Mouse (Mus musculus) hindbrain, postnatal 0 days (tissue): ENCODE measurements around the gene Syne3. TPM values are rescaled to one million over a fixed set of nuclear protein-coding genes. Genes with fewer than 3 reads are reported as not detected.

ENCODE experiments used
- ATAC-seq: fragments of 200-750 bp; cut with Nextera tagmentation; 2 replicates; pipeline ENCODE4 v1.8.0; 2017; ENCODE audit warnings: mild to moderate bottlenecking, moderate TSS enrichment, moderate library complexity
- DNase-seq: peaks from one replicate; pipeline ENCODE4 v3.0.0-alpha.2; 2015; ENCODE audit warnings: low spot score
- H3K27ac ChIP-seq: fragments of 300-500 bp; sonication (generic); 2 replicates; pipeline ENCODE4 v1.5.1; 2014; ENCODE audit warnings: mild to moderate bottlenecking
- H3K27me3 ChIP-seq: fragments of 300-500 bp; sonication (generic); 2 replicates; pipeline ENCODE4 v1.6.1; 2014; ENCODE audit warnings: low read length, mixed read lengths; ENCODE audit not compliant: insufficient read depth
- H3K36me3 ChIP-seq: fragments of 300-500 bp; sonication (generic); 2 replicates; pipeline ENCODE4 v1.6.1; 2014; ENCODE audit warnings: low read length, mixed read lengths; ENCODE audit not compliant: insufficient read depth
- H3K4me1 ChIP-seq: fragments of 300-500 bp; sonication (generic); 2 replicates; pipeline ENCODE4 v1.6.1; 2014; ENCODE audit warnings: antibody characterized with exemption, low read length, mixed read lengths; ENCODE audit not compliant: insufficient read depth
- H3K4me2 ChIP-seq: fragments of 300-500 bp; sonication (generic); 2 replicates; pipeline ENCODE4 v1.6.1; 2014; ENCODE audit warnings: low read depth, mild to moderate bottlenecking, low read length, moderate library complexity, mixed read lengths
- H3K4me3 ChIP-seq: fragments of 300-500 bp; sonication (generic); 2 replicates; pipeline ENCODE4 v1.5.1; 2014; ENCODE audit warnings: low read length
- H3K9ac ChIP-seq: fragments of 300-500 bp; sonication (generic); replicated peaks from 2 replicates; pipeline ENCODE4 v1.6.1; 2014; ENCODE audit warnings: mild to moderate bottlenecking, low read length, moderate library complexity, mixed read lengths
- H3K9me3 ChIP-seq: fragments of 300-500 bp; sonication (generic); 2 replicates; pipeline ENCODE4 v1.6.1; 2016; ENCODE audit warnings: low read length, mixed read lengths
- CTCF ChIP-seq: IDR thresholded peaks from 2 replicates; pipeline ENCODE4 v1.5.1; 2016; ENCODE audit warnings: antibody characterized with exemption, control low read depth, low read depth
- WGBS: fragments of 180-500 bp; shearing (Covaris S2); extraction: QIAGEN DNeasy Blood & Tissue Kit; methylation state at CpG from one replicate; pipeline ENCODE4 v1.1.7; 2014; 5-methylcytosine and 5-hydroxymethylcytosine counted together
- polyA plus RNA-seq: library from polyadenylated mRNA; unstranded; fragments of >200 nt; fragmentation: Nextera tagmentation; extraction: Ambion mirVana; gene quantifications from 2 replicates; pipeline ENCODE4 v1.2.1, GENCODE M21; 2015
- total RNA-seq: library from RNA; depleted of rRNA; stranded (reverse); fragments of >200 nt; gene quantifications from 2 replicates; pipeline ENCODE4 v1.2.3, GENCODE M21; 2014

The Syne3 gene
- total and polyA plus RNA-seq, 2 experiments from 2014 or later: 0.98 to 1.4 TPM

DNA sequence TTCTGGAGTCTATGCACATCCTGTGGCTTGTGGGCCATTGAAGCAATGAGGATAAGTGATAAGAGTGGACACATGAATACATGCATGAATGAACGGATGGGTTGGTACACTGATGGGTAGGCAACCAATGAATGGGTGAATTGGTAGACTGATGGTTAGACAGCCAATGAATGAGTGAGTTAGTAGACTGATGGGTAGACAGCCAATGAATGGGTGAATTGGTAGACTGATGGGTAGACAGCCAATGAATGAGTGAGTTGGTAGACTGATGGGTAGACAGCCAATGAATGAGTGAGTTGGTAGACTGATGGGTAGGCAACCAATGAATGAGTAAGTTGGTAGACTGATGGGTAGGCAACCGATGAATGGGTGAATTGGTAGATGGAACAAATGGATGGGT, 91.7 kb downstream of the Syne3 start:
- Histone ChIP-seq H3K4me1 (peaks cover 3% of the 10 kb centered on the region; the same call in 1 of the 2 replicates), H3K4me3 (no peak overlapping the region), H3K27me3 (no peaks in the 10 kb centered on the region), H3K36me3 (no peaks in the 10 kb centered on the region), H3K27ac (no peak overlapping the region), H3K4me2 (no peak overlapping the region), H3K9me3 (no peaks in the 10 kb centered on the region), H3K9ac (no peak overlapping the region)
- DNase-seq: no peak
- no peak for ATAC-seq
- TF ChIP-seq CTCF: no peak
- WGBS: 95% methylated on average over 2 of the region's 2 CpGs

DNA sequence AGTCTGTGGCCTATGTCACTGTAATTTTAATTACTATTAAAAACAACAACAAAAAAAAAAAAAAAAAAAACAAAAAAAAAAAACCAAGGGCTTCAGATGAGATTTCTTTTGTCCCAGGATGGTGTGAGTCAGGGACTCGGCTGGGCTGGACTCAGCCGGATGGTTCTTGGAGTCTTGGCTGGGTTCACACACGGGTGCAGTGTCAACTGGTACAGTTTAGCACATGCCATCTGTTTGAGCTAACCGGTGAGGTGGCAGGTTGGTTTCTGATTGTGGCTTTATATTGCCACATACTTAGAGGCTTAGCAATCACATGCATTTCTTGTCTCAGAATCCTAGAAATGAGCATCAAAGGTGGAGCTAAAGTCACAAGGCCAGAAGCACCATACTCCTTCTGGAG, 92.3 kb downstream of the Syne3 start:
- Histone ChIP-seq H3K4me3 (no peak overlapping the region), H3K9me3 (no peaks in the 10 kb centered on the region), H3K27ac (no peak overlapping the region), H3K9ac (no peak overlapping the region), H3K27me3 (no peaks in the 10 kb centered on the region), H3K4me2 (no peak overlapping the region), H3K36me3 (no peaks in the 10 kb centered on the region), H3K4me1 (no peaks in the 10 kb centered on the region)
- ATAC-seq (no peak), DNase-seq (no peak)
- TF ChIP-seq CTCF: no peak
- WGBS: 77% methylated on average over 4 of the region's 4 CpGs

DNA sequence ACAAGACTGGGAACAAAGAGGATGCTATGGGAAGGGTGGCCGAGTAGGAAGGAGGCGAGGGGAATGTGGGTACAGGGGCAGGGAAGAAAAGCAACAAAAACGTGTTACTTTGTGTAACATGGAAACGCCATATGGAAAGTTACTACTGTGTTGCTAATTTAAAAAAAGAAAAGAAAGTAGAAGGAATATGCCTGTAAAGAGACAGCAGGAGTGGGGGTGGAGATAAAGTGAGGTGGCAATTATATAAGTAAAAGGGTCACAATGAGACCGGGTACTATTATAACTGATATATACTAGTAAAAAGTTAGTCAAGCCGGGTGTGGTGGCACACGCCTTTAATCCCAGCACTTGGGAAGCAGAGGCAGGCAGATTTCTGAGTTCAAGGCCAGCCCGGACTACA, 92.8 kb downstream of the Syne3 start:
- no peak for TF ChIP-seq CTCF
- Histone ChIP-seq H3K4me2 (no peak overlapping the region), H3K4me1 (no peaks in the 10 kb centered on the region), H3K36me3 (no peaks in the 10 kb centered on the region), H3K4me3 (no peak overlapping the region), H3K9me3 (no peaks in the 10 kb centered on the region), H3K9ac (no peak overlapping the region), H3K27me3 (no peaks in the 10 kb centered on the region), H3K27ac (no peak overlapping the region)
- no peak for DNase-seq
- 88% methylated on average over 8 of the region's 8 CpGs for WGBS
- no peak for ATAC-seq

DNA sequence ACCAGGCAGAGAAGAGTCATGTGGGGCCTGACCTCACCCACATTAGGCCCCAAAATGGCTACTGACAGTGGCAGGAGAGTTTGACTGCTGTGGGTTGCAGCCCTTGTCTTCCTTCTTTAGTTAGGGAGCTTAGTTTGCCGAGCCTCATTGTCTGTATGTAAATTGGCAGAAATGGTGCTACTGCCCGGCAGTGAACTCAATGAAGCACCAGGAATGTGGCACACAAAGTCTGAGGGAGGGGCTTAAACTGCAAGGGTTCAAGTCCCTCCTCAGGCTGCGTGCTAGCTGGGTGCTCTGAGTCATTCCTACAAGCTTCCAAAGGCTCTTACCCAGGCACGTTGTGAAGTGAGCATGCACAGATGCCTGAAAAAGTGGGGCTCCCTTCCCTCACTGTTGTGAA, 93.9 kb downstream of the Syne3 start:
- DNase-seq (no peak), ATAC-seq (no peak)
- Histone ChIP-seq H3K36me3 (no peaks in the 10 kb centered on the region), H3K27ac (no peak overlapping the region), H3K27me3 (no peaks in the 10 kb centered on the region), H3K9ac (no peak overlapping the region), H3K4me2 (no peak overlapping the region), H3K9me3 (no peaks in the 10 kb centered on the region), H3K4me1 (no peaks in the 10 kb centered on the region), H3K4me3 (no peak overlapping the region)
- TF ChIP-seq CTCF: no peak
- WGBS: 36% methylated on average over 4 of the region's 4 CpGs

DNA sequence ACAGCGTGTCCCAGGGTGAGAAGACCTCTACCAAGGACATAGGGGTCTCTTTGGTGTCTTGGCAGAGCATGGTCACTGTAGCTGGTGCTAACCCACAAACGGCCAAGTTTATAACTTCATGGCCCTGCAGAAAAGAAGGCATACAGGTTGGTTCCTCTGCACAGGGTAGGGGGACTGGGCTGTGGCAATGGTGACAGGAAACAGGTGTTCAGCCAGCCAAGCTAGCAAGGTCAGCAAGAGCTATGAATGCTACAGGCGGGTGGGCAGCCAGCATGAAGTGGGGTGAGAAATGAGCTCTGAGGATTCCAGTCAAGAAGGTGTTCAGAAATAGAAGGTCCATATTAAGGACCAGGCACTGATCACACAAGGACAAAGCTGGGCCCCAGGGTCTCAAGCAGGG, 96.6 kb downstream of the Syne3 start:
- WGBS: 26% methylated on average over 3 of the region's 3 CpGs
- H3K9ac ChIP-seq: no peak overlapping the region
- no peak overlapping the region for H3K4me2 ChIP-seq
- no peak overlapping the region for H3K27ac ChIP-seq
- no peaks in the 10 kb centered on the region for H3K36me3 ChIP-seq
- H3K27me3 ChIP-seq: no peaks in the 10 kb centered on the region
- DNase-seq (no peak), ATAC-seq (no peak)
- H3K4me1 ChIP-seq: 0 out of 2 replicates have a peak, but pooled peaks cover 6% of the 10 kb centered on the region
- no peak overlapping the region for H3K4me3 ChIP-seq
- TF ChIP-seq CTCF: no peak
- no peaks in the 10 kb centered on the region for H3K9me3 ChIP-seq

DNA sequence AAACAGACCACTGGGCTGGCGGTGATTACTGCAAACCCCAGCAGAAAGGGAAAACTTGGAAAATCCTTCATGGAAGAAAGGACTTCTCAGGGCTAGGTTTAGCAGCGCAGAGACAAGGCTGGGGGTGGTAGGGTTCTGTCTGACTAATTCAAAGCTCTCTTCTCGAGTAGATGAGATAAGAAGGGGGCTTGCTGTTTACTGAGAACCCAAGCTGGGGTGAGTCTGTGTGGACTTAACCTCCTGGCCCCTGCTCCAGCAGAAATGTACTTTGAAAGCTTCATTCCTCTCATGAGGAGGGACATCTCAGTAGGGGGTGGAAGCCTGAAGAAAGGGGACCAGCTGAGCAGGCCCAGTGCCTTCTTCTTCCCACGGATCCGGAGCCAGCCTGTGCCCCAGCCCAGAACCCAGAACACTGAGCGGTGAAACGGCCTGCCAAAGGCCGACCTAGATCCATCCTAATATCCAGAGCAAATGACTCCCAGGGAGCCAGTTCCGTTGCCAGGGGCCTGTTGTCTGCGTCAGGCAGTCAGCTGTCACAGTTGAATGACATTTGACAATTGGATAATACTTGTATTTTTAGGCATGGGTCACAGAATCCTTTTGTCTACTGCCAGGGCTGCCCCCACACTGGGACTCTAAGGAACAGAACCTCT, 97.2 kb downstream of the Syne3 start:
- no peak overlapping the region for H3K9ac ChIP-seq
- H3K4me2 ChIP-seq: no peak overlapping the region
- H3K36me3 ChIP-seq: no peaks in the 10 kb centered on the region
- 0 out of 2 replicates have a peak, but pooled peaks cover 6% of the 10 kb centered on the region for H3K4me1 ChIP-seq
- H3K27ac ChIP-seq: no peak overlapping the region
- no peak overlapping the region for H3K4me3 ChIP-seq
- no peak for TF ChIP-seq CTCF
- H3K9me3 ChIP-seq: no peaks in the 10 kb centered on the region
- 22% methylated on average over 10 of the region's 10 CpGs for WGBS
- no peaks in the 10 kb centered on the region for H3K27me3 ChIP-seq
- DNase-seq (no peak), ATAC-seq (peak; percentile 64; the same call in 1 of the 2 replicates)

DNA sequence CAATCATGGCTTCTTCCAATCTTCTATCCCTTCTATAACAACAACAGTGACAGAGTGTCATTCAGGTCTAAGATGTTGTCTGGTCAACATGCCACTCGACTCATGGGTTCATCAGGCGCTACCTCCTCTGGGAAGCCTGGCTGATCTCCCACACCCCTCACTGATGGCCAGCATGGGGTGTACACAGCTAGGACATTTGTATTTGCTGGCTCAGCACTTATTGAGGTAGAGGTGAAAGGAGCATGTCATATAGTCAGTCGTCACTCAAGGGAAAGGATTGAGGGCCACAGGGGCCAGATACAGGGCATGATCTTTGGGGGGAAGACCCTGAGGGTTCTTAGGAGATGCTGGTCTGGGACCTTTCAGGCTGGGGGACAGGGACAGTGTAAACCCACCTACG, 99.9 kb downstream of the Syne3 start:
- no peak overlapping the region for H3K9ac ChIP-seq

More for the DNA sequence above, 99.9 kb downstream of the Syne3 start:
- 85% methylated on average over 4 of the region's 4 CpGs for WGBS
- Histone ChIP-seq H3K4me2 (no peak overlapping the region), H3K9me3 (no peaks in the 10 kb centered on the region), H3K27me3 (no peaks in the 10 kb centered on the region), H3K27ac (no peak overlapping the region), H3K4me1 (0 out of 2 replicates have a peak, but pooled peaks cover 6% of the 10 kb centered on the region), H3K4me3 (no peak overlapping the region), H3K36me3 (no peaks in the 10 kb centered on the region)
- ATAC-seq (no peak), DNase-seq (no peak)
- no peak for TF ChIP-seq CTCF
